Mouse (Mus musculus) kidney, adult 10 weeks (tissue): Measurements from ENCODE around the gene Gm6034. TPM values are rescaled to one million over a fixed set of nuclear protein-coding genes. Genes with fewer than 3 reads are reported as not detected.

Source experiments
- polyA plus RNA-seq: library from polyadenylated mRNA; stranded (reverse); fragments of 350-450 nt; fragmentation: Illumina TruSeq; extraction: RNeasy Lipid Tissue Mini Kit (QIAGEN cat#74804); gene quantifications from one replicate; pipeline ENCODE4 v1.2.3, GENCODE M21; 2014; ENCODE audit warnings: low read depth, low replicate concordance

Gm6034 gene
- polyA plus RNA-seq, result not detected

GRCm38 (mm10) chr17:36042610-36043169, at the start of gene Gm6034, which contains the start of gene H2-T22:
Gene Gm6034 (plus strand): TSS chr17:36042961.
Gene H2-T22 (minus strand): TSS chr17:36042747.

GRCm38 (mm10) chr17:36020191-36021073, 22.3 kb upstream of the Gm6034 start, which contains the start of gene H2-T24:
Gene H2-T24 (minus strand): TSS chr17:36020560.

DNA sequence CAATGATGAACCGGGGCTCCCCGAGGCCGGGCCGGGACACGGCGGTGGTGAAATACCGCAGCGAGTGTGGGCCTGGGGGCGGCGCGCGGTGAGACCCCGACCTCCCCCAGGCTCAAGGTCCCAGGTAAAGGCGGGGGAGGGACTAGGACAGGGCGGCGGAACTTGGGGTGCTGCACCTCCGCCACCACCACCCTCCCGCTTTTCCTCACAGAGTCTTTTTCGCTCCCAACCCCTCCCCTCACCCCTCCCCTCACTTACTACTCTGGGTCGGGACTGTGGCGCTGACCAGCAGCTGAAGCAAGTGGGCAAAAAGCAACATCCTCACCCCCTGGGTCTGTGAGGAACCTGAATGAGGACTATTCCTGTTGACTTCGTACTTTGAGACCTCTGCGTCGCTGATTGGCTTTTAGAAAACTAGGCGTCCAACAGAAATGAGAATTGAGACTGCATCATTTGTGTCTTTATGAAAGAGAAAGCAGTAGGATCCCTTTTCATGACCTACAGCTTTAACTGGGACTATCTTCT, 10.3 kb upstream of the Gm6034 start, which contains the start of gene H2-T23:
Gene H2-T23, minus strand, starts transcription at position 505 of the 525 bp plus-strand sequence.

GRCm38 (mm10) chr17:36058362-36058761, 15.6 kb downstream of the Gm6034 start, which contains the start of gene Gm11127:
Gene Gm11127 (minus strand): TSS chr17:36058371.

Other genes with a start within 250 kb of the Gm6034 start
- 13.7 TPM for gene Ier3, start 221.3 kb upstream of the Gm6034 start, polyA plus RNA-seq
- gene Flot1, start 219.7 kb upstream of the Gm6034 start, polyA plus RNA-seq, result 7.4 TPM
- gene Tubb5, start 204.7 kb upstream of the Gm6034 start, polyA plus RNA-seq, result 11.5 TPM
- gene Mdc1, start 201.4 kb upstream of the Gm6034 start, polyA plus RNA-seq, result 7.1 TPM
- 0.32 TPM for gene Nrm, start 181.6 kb upstream of the Gm6034 start, polyA plus RNA-seq
- gene Ppp1r18, start 177.4 kb upstream of the Gm6034 start, polyA plus RNA-seq, result 0.49 TPM
- gene Dhx16, start 163.1 kb upstream of the Gm6034 start, polyA plus RNA-seq, result 21.8 TPM
- gene 2310061I04Rik, start 145.5 kb upstream of the Gm6034 start, polyA plus RNA-seq, result 38.4 TPM
- 7.0 TPM for gene Atat1, start 132.9 kb upstream of the Gm6034 start, polyA plus RNA-seq
- 17.0 TPM for gene Mrps18b, start 126.6 kb upstream of the Gm6034 start, polyA plus RNA-seq
- gene Ppp1r10, start 126.5 kb upstream of the Gm6034 start, polyA plus RNA-seq, result 28.8 TPM
- gene Abcf1, start 73.2 kb upstream of the Gm6034 start, polyA plus RNA-seq, result 35.2 TPM
- 1.0 TPM for gene Gnl1, start 63.1 kb upstream of the Gm6034 start, polyA plus RNA-seq
- gene Prr3, start 62.7 kb upstream of the Gm6034 start, polyA plus RNA-seq, result 1.6 TPM
- gene H2-T24, start 22.4 kb upstream of the Gm6034 start, polyA plus RNA-seq, result 4.6 TPM
- gene H2-T23, start 10.1 kb upstream of the Gm6034 start, polyA plus RNA-seq, result 6.1 TPM
- 17.7 TPM for gene H2-T22, start 214 bp upstream of the Gm6034 start, polyA plus RNA-seq
- 0.89 TPM for gene Gm11127, start 15.4 kb downstream of the Gm6034 start, polyA plus RNA-seq
- not detected for gene Gm19684, start 78.7 kb downstream of the Gm6034 start, polyA plus RNA-seq
- not detected for gene Gm7030, start 86.5 kb downstream of the Gm6034 start, polyA plus RNA-seq
- gene Gm8909, start 125.6 kb downstream of the Gm6034 start, polyA plus RNA-seq, result not detected
- gene H2-T3, start 147.3 kb downstream of the Gm6034 start, polyA plus RNA-seq, result not detected
- 3.7 TPM for gene Rpp21, start 215.1 kb downstream of the Gm6034 start, polyA plus RNA-seq
- 10.6 TPM for gene Trim39, start 229.3 kb downstream of the Gm6034 start, polyA plus RNA-seq
- gene H2-M10.2, start 243.5 kb downstream of the Gm6034 start, polyA plus RNA-seq, result not detected